Mouse (Mus musculus) C2C12 (cell line): ENCODE measurements at regions not wholly inside any gene's neighbourhood (a gene's known extent, or its start where the extent isn't known, plus 50 kb on each side); places are given as distances from the start of the nearest gene placed in this dataset.

Experiments used
- H3K27me3 ChIP-seq: one replicate; pipeline ENCODE4 v1.6.1; 2011; ENCODE audit not compliant: control insufficient read depth, insufficient read depth, insufficient read length
- H3K36me3 ChIP-seq: one replicate; pipeline ENCODE4 v1.6.1; 2011; ENCODE audit not compliant: control insufficient read depth, insufficient read depth
- H3K4me3 ChIP-seq: one replicate; pipeline ENCODE4 v1.5.1; 2011; ENCODE audit warnings: mild to moderate bottlenecking, control low read depth; ENCODE audit not compliant: poor library complexity, insufficient read depth, severe bottlenecking
- H3K79me2 ChIP-seq: one replicate; pipeline ENCODE4 v1.6.1; 2011; ENCODE audit not compliant: control insufficient read depth, insufficient read depth
- H3K79me3 ChIP-seq: one replicate; pipeline ENCODE4 v1.6.1; 2011; ENCODE audit warnings: low read depth, control low read depth
- H3ac ChIP-seq: one replicate; pipeline ENCODE3; 2011; ENCODE audit warnings: low read depth; ENCODE audit not compliant: control insufficient read depth, insufficient read length
- CEBPB ChIP-seq: IDR thresholded peaks from one replicate; pipeline ENCODE4 v1.6.1; 2011; ENCODE audit warnings: low read depth, mild to moderate bottlenecking, control low read depth, moderate library complexity
- CTCF ChIP-seq: IDR thresholded peaks from one replicate; pipeline ENCODE4 v1.5.1; 2011; ENCODE audit not compliant: control insufficient read depth, insufficient read depth, insufficient read length
- FOSL1 ChIP-seq: IDR thresholded peaks from one replicate; pipeline ENCODE4 v1.8.0; 2011; ENCODE audit warnings: mild to moderate bottlenecking, low read length; ENCODE audit not compliant: poor library complexity, insufficient read depth, severe bottlenecking
- MAX ChIP-seq: IDR thresholded peaks from one replicate; pipeline ENCODE4 v1.6.1; 2011; ENCODE audit warnings: mild to moderate bottlenecking, control low read depth
- MYOD1 ChIP-seq: IDR thresholded peaks from one replicate; pipeline ENCODE4 v1.6.1; 2011; ENCODE audit warnings: low read depth; ENCODE audit not compliant: control insufficient read depth, insufficient read length
- MYOG ChIP-seq: IDR thresholded peaks from one replicate; pipeline ENCODE4 v1.6.1; 2011; ENCODE audit not compliant: control insufficient read depth, insufficient read length; ENCODE audit errors: extremely low read depth
- USF1 ChIP-seq: IDR thresholded peaks from one replicate; pipeline ENCODE4 v1.6.1; 2011; ENCODE audit warnings: low read depth, mild to moderate bottlenecking, control low read depth, moderate library complexity

- Histone ChIP-seq H3K79me3 (no peaks in the 10 kb centered on the region), H3ac (no peak overlapping the region), H3K36me3 (no peaks in the 10 kb centered on the region), H3K79me2 (no peaks in the 10 kb centered on the region), H3K27me3 (no peaks in the 10 kb centered on the region), H3K4me3 (no peak overlapping the region)
- TF ChIP-seq FOSL1 (no peak), MAX (no peak), CEBPB (no peak), MYOD1 (no peak), USF1 (no peak), MYOG (no peak), CTCF (no peak)
Observed at GRCm38 (mm10) chr16:12785828-12786227, 323.7 kb upstream of the Ercc4 start.

- Histone ChIP-seq H3ac (no peak overlapping the region), H3K79me3 (no peaks in the 10 kb centered on the region), H3K79me2 (no peaks in the 10 kb centered on the region), H3K27me3 (no peaks in the 10 kb centered on the region), H3K4me3 (no peak overlapping the region), H3K36me3 (no peaks in the 10 kb centered on the region)
- TF ChIP-seq MAX (no peak), USF1 (no peak), MYOG (no peak), CTCF (no peak), FOSL1 (no peak), CEBPB (no peak), MYOD1 (no peak)
Observed at GRCm38 (mm10) chr16:12798523-12798922, 311.0 kb upstream of the Ercc4 start.

GRCm38 (mm10) chr16:12800181-12800580 lies 309.3 kb upstream of the Ercc4 start:
- no peaks in the 10 kb centered on the region for H3K79me3 ChIP-seq
- no peaks in the 10 kb centered on the region for H3K36me3 ChIP-seq
- no peaks in the 10 kb centered on the region for H3K27me3 ChIP-seq
- H3K79me2 ChIP-seq, result no peaks in the 10 kb centered on the region
- TF ChIP-seq FOSL1, result no peak
- no peak for TF ChIP-seq USF1
- TF ChIP-seq MYOG, result no peak
- no peak for TF ChIP-seq MAX
- no peak for TF ChIP-seq CEBPB
- TF ChIP-seq MYOD1, result no peak
- TF ChIP-seq CTCF, result no peak
- H3ac ChIP-seq, result no peak overlapping the region
- no peak overlapping the region for H3K4me3 ChIP-seq

- TF ChIP-seq MYOD1 (no peak), USF1 (no peak), MYOG (no peak), FOSL1 (no peak), MAX (no peak), CTCF (no peak), CEBPB (no peak)
Observed at GRCm38 (mm10) chr16:12802651-12803050, 306.8 kb upstream of the Ercc4 start.

GRCm38 (mm10) chr16:12807351-12807871 lies 302.1 kb upstream of the Ercc4 start:
- Histone ChIP-seq H3ac (no peak overlapping the region), H3K4me3 (no peak overlapping the region), H3K79me3 (no peaks in the 10 kb centered on the region), H3K36me3 (no peaks in the 10 kb centered on the region), H3K27me3 (no peaks in the 10 kb centered on the region), H3K79me2 (no peaks in the 10 kb centered on the region)
- TF ChIP-seq CTCF (no peak), FOSL1 (no peak), USF1 (no peak), MAX (no peak), MYOD1 (no peak), MYOG (no peak), CEBPB (no peak)

More at GRCm38 (mm10) chr16:12802651-12803050, 306.8 kb upstream of the Ercc4 start:
- H3K27me3 ChIP-seq, result no peaks in the 10 kb centered on the region
- H3ac ChIP-seq, result no peak overlapping the region
- H3K4me3 ChIP-seq, result no peak overlapping the region
- H3K79me2 ChIP-seq, result no peaks in the 10 kb centered on the region
- H3K79me3 ChIP-seq, result no peaks in the 10 kb centered on the region
- H3K36me3 ChIP-seq, result no peaks in the 10 kb centered on the region
